Mouse (Mus musculus): ENCODE results near the gene Lpp.

The Lpp gene

DNA sequence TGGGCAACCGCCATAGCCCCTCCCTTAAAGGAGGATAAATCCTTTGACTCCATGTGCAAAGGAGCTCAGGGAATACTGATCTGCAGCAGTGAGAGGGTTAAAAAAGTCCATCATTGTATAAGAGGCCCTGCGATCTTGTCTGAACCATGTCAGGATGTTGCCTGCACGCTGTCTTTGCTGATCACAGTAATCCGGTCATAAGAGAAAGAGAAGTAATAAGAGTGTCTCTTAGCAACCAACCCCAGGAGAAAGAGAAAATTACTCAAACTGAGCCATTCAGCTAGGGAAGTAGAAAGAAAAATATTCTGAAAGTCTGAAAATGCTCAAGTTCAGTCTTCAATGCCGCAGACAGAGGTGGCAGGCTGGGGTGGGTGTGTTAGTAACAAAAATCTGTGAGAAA is 231.0 kb downstream of the Lpp start:
- DNase-seq (ENCODE audit: low spot score in 2 of 2) = no peak

DNA sequence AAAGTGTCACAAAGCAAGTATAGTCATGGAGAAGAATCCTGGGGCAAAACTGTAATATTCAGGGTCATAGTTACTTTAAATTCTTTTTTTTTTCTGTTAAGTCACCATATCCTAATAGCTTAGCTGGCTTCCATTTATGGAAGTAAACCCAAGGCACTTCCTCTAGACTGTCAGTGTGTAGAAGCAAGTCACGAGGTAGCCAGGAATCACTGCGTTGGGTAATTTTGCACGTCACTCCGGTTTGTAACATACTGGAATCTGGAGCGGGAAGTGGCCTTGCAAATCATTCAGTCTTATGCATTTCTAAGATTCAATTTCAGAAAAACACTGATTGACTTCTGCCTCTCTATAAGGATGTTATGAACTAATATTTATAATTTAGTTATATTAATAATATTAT is 232.3 kb downstream of the Lpp start:
- DNase-seq (ENCODE audit: low spot score in 2 of 2) = no peak

DNA sequence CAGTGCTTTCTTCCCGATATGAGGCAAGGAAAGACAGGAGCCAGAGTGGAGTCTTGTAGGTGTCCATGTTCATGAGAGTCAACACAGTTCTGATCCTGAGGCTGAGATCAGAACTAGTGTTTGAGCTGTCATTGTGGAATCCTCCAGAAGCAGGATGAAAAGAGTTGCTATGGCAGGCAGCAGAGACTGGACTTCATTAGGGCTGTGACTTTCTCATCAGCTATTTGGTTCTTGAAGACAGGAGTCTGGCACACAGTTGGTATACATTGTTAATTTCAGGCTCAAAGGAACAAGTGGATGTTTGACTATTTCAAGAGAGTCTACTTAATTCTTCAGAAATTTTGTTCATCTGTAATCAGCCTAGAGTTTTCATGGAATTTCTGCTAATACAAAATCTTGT is 235.5 kb downstream of the Lpp start:
- no peak for DNase-seq (ENCODE audit: low spot score in 2 of 2)

DNA sequence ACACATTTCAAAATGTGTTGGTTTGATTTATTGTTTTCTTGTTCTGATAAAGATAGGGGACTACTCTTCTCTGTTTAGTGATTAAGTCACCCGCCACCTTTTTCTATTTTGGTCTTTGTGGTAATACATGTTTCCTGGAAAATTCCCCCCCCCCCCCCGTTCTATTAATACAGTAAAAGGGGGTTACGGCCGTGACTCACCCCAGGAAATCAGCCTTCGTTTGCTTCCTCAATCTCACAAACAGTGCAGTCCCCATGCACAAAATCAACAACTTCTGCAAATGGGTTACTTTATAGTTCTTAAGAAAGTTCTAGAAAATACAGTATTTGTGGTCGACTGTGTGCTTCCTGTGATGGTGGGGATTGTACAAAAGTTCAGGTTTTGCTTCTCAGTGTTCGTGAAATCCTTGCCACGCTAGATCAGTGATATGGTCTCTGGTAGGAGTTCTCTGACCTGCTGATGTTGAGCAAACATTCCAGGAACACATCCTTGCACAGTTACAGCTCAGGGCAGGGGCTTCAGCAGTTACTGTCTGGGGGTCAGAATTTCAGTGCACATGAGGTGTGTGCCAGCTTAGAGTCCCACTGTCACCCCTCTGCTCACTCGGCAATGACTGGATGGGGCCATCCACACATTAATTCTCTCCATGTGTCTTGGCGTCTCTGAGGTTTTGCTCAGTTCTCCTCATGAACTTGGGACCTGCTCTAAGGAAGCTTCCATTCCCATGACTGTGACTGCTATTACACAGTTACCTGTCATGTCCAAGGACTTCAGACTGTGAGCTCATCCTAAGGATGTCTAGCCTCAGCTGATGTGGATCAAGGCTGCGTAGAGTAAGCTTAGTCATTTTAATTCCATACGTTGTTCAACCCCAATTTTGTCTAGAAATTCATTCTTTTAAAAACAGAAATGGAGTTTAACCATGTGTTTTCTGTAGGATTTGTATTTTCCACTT is 236.2 kb downstream of the Lpp start:
- DNase-seq (ENCODE audit: low spot score in 2 of 2) = no peak

DNA sequence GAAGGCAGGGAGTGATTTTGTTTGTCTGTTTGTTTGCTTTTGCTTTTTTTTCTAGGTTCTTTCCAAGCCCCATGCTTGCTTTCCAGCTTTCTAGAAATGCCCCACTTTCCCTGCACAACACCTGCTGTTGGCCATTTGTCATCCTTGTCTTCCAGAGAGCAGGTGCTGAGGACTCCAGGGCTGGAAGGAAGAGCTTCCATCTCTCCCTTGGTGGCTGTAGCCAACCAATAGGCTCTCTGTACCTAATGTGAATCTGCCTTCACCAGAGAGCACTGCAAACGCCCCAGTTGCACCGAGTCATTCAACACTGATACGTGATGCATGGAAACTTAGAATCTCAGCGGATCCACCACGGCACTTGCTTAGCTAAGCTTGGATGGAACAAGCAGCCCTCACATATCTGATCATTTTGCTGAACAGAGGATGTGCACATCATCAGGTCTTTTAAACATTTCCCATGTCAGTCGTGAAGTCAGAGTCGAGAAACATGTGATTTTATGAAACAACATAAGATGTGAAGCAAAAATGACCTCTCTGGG is 242.1 kb downstream of the Lpp start:
- DNase-seq (ENCODE audit: low spot score in 2 of 2) = no peak

DNA sequence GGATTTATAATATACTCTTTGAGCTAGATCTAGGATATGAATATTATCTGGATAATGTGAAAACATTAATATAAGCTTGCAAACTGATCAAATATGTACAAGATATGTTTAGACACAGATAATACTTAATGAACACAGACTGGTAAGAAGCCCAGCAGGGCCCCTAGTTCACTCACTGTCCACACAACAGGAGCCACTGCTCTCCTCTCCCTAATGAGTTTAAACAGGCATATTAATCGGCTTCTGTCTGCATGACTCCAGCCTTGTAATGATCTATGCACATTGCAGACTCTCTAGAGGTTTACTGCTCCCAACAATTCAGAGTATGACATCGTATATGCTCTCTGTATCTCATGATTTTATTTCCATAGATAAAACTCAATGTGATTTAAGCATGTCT is 243.6 kb downstream of the Lpp start:
- DNase-seq (ENCODE audit: low spot score in 2 of 2) = no peak

DNA sequence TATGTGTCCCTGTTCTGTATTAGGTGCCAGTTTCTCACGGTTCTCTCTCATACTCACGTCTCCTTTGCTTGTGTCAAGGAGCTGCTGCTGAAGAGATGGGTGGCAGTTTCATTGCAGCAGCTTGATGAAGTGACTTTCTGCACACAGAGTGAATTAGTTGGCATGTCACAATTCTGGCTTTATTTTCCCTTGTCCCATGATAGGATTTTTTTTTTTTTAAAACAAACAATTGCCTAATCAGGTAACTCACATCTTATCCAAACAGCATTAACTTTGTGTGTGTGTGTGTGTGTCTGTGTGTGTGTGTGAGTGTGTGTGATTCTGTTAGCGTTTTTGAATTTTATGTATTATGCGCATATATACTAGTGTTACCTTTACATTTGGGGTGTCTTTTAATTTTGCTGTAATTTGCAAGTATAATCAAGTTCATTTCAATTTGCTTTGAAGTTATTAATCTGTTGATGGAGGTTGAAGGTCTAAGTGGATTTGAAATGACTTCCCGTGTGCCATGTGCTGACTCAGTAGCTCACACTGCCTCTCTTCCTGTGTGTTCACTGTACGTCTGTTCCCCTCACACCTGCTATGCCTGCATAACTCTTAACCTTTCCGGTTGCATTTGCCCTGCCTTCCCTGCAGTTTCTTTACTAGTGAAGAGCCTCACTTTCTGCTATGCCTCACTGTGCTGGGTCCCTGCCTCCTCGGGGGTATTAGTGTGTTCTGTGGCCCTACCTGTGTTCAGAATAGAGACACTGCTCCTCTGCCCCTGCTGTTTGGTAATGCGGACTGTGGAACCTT is 247.9 kb downstream of the Lpp start:
- DNase-seq (ENCODE audit: low spot score in 2 of 2) = no peak

DNA sequence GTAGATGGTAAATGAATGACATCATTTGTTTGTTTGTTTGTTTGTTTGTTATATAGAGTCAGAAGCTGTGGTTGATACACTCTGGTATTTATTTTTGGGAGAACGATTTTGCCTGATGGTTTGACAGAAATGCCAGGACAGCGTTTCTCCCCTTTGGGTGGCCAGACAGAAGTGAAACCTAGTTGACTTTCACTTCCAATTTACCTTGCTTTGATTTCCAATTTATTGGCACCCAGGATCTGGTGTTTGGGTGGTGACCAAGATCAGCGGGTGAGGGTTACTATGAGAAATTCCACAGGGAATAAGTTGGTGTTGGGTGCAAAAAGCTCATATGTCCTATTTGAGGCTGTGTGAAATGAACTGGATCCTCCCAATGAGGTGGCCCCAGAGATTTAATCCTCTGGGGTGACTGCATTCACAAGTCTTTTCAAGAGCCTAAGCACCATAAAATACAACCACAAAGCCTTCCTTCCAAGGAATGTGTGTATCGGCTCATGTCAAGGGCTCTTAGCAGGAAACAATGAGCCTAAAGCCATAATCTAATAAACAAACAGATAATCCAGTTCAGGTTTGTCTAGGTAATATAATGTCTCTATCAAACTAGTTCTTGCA is 249.8 kb downstream of the Lpp start:
- no peak for DNase-seq (ENCODE audit: low spot score in 2 of 2)

DNA sequence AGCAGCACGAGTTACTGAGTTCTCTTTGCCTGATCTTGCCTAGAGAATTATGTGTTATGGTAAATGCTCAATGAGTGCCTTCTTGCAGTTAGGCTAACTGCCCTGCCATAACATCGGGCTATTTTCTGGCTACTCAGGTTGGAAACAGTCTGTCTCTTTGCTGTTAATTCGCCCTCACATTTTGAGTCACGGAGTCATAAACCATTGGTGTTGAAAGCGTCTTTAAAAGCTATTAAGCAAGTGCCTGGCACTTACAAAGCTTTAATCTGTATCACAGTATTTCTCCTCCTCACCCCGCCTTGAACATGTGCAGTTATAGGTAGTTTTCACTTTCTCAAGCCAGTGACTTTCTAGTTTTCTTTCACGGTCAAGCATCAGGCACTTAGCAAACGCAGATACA is 250.8 kb downstream of the Lpp start:
- DNase-seq (ENCODE audit: low spot score in 2 of 2) = no peak

DNA sequence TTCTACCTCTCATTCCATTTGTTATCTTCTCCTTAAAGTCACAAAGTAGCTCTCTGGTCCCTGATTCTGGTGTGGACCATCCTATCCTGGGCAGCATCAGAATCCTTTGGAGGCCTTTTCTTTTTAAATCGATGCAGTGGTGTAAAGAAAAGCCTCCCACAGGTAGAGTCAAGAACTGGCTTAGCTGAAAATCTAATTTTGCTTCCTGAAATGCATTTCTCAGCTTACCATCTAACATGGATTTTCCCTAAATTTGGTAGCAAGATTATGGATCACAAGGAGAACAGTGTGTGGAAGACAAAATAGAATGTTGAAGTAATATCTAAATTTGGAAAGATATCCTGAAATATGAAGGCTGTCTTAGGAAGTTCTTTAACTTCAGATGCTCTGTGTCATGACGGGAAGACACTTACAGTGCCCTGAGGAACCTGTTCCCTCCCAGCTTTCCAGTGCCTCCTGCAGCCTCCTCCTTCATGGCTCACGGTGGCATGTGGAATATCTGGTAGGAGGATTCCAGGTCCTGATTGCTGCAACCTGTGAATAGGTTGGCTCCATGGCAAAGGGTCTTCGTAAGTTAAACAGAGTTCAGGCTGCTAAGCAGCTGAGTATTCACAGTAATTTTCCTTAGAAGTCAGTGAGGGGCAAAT is 251.6 kb downstream of the Lpp start:
- DNase-seq (ENCODE audit: low spot score in 2 of 2) = no peak

DNA sequence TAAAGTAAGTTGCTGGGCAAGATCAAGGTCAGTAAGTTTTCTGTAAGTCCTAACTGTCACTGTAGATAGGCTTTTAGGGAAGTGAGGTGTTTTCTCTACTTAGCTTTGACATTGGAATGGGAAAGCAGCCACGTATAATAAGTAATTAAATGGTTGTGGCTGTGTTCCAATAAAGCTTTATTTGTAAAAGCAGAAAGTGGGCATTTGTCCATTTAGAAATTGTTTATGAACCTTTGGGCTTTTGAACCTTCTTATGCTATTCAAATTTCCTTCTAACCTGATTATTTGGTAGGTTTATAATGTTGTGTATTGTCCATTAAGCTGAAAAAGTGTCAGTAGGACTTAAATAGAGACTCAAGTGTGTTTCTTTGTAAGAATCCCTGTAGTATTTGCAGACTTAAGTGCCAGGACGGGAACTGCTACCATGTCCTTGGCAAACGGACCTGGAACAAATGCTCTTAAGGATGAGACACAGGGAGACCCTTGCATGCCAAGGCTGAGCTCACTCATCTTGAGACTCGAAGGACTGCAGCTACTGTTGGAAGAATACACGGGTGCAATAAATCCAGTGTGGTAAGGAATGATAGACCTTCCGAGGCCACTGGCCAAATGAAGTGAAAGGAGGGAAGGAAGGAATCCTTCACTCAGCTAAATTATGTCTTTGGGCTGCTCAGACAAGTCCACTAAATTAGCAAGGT is 252.7 kb downstream of the Lpp start:
- DNase-seq (ENCODE audit: low spot score in 2 of 2) = no peak

DNA sequence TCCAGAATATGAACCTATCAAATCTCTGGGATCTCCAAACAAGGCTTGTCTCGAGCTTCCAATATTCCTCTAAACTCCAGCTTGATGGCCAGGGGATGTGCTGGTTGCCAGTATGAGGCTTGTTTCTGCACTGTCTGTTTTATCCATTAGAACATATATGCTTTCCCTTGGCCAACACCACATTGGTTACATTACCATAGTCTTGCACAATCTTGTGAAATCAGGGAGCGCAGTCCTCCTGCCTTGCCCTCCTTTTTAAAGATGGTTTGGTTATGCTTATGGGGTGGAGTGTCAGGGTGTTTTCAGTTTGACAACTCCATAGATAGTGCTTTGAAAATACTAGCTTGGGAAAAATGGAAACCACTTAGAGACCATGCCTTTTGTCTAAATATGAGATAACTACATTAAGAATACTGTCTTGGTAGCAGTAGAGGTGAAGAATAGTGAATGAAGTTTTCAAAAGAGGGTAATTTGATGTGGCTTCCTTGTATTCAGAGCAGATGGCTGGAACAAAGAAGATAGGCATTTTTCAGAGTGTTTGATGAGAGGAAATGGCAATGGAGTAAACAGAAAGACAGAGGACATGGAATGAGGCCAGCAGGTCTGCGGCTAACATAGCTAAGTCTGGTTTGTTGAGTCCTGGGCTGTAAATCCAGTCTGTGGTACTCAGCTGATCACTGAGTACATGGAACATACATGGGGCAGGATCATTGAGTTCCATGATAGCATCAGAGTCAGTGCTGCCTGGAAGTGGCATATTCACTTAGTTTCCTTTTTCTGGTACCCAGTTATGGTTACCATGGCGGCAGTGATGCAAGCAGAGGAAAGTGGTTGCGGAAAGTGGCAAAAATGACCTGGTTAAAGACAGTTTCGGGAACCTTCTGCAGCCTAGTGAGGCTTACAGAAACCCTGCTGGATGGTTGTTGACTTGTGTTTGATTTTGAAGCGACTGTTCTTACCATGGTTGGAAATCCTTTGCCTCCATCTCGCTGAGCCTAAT is 258.6 kb downstream of the Lpp start:
- DNase-seq (ENCODE audit: low spot score in 2 of 2) = no peak

DNA sequence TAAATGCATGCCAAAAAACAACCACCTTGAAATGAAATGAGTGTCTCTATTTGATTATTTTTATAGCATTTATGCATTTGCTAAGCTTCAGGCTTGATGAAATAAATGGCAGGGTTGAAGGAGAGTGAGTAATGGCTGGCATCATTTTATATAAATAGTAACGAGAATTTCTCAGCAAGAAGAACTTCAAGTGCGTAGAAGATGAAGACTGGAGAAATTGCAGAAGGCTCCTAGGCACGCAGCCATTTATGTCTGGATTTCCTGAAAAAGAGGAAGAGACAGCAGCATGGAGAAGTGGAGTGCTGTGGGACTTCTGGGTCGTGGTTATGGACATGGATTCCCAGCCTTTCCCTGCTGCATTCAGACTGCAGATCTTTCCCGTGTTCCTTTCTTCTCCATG is 259.7 kb downstream of the Lpp start:
- DNase-seq (ENCODE audit: low spot score in 2 of 2) = no peak

DNA sequence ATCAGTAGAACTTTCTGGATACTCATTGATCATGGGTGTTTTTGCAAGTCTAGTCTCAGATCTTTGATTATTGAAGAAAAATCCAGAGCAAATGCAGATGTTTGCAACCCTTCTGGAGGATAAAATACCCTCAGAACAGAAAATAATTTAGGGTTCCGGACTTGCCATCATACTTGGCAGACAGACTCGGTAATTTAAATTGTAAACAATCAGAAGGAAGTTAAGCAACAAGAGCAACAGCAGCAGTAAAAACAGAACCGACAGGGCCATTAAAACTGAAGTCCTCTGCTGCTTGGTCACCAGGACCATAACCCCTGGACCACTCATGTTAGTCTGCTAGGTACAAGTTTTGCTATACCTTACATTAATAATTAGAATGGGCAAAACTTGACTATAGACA is 261.8 kb downstream of the Lpp start:
- no peak for DNase-seq (ENCODE audit: low spot score in 2 of 2)

DNA sequence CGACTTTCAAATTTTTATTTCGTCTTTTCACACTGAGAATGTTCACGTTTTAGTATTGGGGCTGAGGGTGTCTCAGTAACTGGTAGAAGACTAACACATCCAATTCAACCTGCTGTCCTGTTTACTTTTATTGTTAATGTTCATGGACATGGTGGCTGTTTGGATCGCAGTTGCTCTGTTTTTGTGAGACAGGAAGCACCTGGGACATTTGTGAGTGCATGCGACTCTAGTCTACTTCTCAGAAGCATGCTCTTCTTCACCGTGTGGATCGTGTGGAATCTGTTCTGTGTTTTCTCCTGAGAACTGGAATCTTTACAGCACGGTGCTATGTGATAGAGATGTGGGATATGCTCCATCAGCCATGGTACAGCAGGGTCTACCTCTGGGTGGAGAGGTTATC is 262.7 kb downstream of the Lpp start:
- DNase-seq (ENCODE audit: low spot score in 2 of 2) = no peak

DNA sequence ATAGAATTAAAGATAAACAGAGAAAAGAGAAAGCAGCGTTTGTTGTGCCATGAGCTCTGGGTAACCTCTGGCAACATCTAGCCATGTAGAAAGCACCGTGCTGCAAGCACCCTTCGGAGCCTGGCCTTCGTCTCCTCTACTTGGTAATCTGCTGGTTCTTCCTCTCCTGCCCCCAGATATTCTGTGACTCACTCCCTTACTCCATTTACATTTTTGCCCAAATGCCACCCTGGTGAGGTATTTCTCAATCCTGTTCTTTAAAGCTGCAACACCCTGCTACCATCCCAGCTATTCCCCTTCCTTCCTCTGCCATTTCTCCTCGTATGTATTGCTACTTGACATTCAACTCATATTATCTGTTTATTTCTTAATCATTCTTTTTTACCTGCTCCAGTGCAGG is 263.4 kb downstream of the Lpp start:
- DNase-seq (ENCODE audit: low spot score in 2 of 2) = no peak

DNA sequence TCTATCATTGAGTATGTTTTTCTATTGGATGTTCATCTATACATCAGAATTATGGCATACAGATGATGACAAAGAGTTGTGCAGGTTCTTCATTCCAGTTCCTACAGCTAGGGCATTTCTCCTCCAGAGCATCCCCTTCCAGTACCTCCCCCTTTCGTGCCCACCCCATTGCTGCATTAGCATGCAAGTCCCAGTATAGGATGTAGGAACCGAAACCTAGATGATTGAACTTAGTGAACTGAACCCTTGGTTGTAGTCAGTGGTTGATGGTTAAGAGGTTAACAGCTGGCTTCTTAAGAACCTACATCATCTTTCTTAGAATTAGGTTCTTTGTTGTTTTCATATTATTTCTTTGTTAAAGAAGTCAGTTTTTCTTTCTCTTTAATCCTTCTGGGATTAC is 265.7 kb downstream of the Lpp start:
- DNase-seq (ENCODE audit: low spot score in 2 of 2) = no peak

DNA sequence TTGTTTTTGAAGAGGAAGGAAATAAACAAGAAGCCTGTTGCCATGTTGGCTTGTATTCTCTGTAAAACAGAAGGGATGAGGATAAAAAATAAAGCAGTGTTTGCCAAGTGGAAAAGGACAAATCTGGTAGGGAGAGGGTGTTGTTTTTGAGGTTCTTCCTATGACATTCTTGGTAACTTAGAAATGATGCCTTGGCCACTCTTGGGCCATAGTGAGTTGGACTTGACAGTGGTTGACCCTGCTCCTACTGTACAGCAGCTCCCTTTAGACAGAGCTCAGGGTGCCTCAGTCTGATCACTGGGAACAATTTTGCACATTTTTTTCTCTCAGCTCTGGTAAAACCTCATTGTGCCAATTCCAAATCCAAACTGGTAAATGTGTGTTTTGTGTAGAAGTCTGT is 270.8 kb downstream of the Lpp start:
- DNase-seq (ENCODE audit: low spot score in 2 of 2) = no peak

DNA sequence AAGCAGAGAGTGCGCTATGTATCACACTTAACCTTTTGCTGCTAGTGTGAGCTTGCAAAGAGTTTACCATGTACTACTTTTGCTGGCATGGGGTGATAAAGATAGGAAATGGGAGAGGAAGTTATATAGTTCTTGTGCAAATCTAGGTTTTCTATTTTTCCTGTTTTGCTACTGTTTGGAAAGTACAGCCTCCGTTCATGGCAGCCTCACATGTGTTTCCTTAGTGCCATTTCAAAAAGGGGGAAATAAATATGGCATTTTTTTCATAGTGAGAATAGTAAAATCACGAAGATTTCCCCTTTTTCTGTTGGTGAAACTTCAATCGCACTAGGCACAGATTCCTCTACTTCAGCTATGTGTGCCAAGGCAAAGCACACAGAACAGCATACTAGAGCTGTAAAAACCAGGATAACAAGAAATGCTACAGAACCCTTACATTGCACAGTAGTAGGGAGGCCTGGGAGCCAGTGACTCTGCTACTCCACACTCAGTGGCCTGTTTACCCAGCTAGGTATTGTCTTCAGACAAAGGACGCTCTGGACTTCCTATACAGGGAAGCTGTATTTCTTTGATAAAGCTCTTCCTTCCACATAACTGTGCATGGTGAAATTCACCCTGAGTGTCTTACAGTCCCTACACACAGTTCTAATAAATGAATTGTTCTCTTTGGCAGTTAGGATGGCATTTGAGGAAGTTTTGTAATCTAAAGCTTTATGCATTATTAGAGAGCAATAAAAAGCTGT is 276.6 kb downstream of the Lpp start:
- no peak for DNase-seq (ENCODE audit: low spot score in 2 of 2)

Measured in right cerebral cortex, postnatal 36 days (tissue).